Mouse (Mus musculus) CH12.LX (cell line): Measurements from ENCODE around the gene 1300017J02Rik. TPM values are rescaled to one million over a fixed set of nuclear protein-coding genes. Genes with fewer than 3 reads are reported as not detected.

Experiments used
- DNase-seq: peaks from one replicate; pipeline ENCODE4 v3.0.0-alpha.2; 2013; ENCODE audit errors: extremely low read depth
- H3K27ac ChIP-seq: 2 replicates; pipeline ENCODE4 v1.5.1; 2012; ENCODE audit warnings: low read depth, mild to moderate bottlenecking, control low read depth, moderate library complexity; ENCODE audit not compliant: insufficient read depth
- H3K27me3 ChIP-seq: replicated peaks from 2 replicates; pipeline ENCODE3; 2012; ENCODE audit warnings: inconsistent platforms
- H3K36me3 ChIP-seq, 2 experiments: replicated peaks in 1 of 2; 2 replicates each; pipeline versions ENCODE3 to v1.6.1; 2012; ENCODE audit warnings: inconsistent platforms in 1 of 2, low read length in 1 of 2, mild to moderate bottlenecking in 1 of 2, mixed read lengths in 1 of 2, moderate library complexity in 1 of 2; ENCODE audit not compliant: control insufficient read depth in 1 of 2, insufficient read depth in 1 of 2
- H3K4me1 ChIP-seq, 2 experiments: 2 replicates each; pipeline ENCODE4 v1.6.1; 2012; ENCODE audit warnings: inconsistent platforms in 1 of 2, moderate library complexity in 1 of 2; ENCODE audit not compliant: insufficient read depth in 2 of 2, control insufficient read depth in 1 of 2
- H3K4me2 ChIP-seq: 2 replicates; pipeline ENCODE4 v1.6.1; 2012; ENCODE audit warnings: low read depth, mild to moderate bottlenecking, control low read depth; ENCODE audit not compliant: poor library complexity, insufficient read depth, severe bottlenecking
- H3K4me3 ChIP-seq, 3 experiments: fragments of 150-350 bp in 1 of 3; sonication (generic) in 1 of 3; replicated peaks in 1 of 3; 2 replicates each; pipeline versions ENCODE3 to v1.5.1; 2011 to 2012; ENCODE audit warnings: low read depth in 2 of 3, low read length in 2 of 3, mild to moderate bottlenecking in 2 of 3, moderate library complexity in 2 of 3, control low read depth in 1 of 3, improper control_type of control experiment in 1 of 3, inconsistent platforms in 1 of 3, mixed read lengths in 1 of 3; ENCODE audit not compliant: poor library complexity in 1 of 3
- H3K79me2 ChIP-seq: replicated peaks from 2 replicates; pipeline ENCODE4 v1.6.1; 2012; ENCODE audit warnings: mild to moderate bottlenecking, moderate library complexity; ENCODE audit not compliant: control insufficient read depth, poor library complexity, insufficient read depth, severe bottlenecking; ENCODE audit errors: extremely low read depth
- H3K9ac ChIP-seq: 2 replicates; pipeline ENCODE4 v1.6.1; 2012; ENCODE audit warnings: low read depth, mild to moderate bottlenecking, control low read depth, moderate library complexity; ENCODE audit not compliant: insufficient read depth
- H3K9me3 ChIP-seq: replicated peaks from 2 replicates; pipeline ENCODE3; 2012; ENCODE audit warnings: low read length, inconsistent platforms, mixed read lengths
- BHLHE40 ChIP-seq: IDR thresholded peaks from 2 replicates; pipeline ENCODE4 v1.6.1; 2011; ENCODE audit warnings: mild to moderate bottlenecking, low read depth, low read length, improper control_type of control experiment
- CHD1 ChIP-seq: IDR thresholded peaks from 2 replicates; pipeline ENCODE4 v1.6.1; 2012; ENCODE audit warnings: low read depth, low read length, improper control_type of control experiment, inconsistent platforms
- CHD2 ChIP-seq: IDR thresholded peaks from 2 replicates; pipeline ENCODE4 v1.6.1; 2011; ENCODE audit warnings: low read length, improper control_type of control experiment
- CTCF ChIP-seq, 2 experiments: IDR thresholded peaks in 1 of 2; conservative IDR thresholded peaks in 1 of 2; 2 replicates each; pipeline ENCODE4 v1.5.1; 2011 to 2012; ENCODE audit warnings: low read depth in 2 of 2, low read length in 2 of 2, improper control_type of control experiment in 1 of 2, inconsistent platforms in 1 of 2, mild to moderate bottlenecking in 1 of 2, moderate library complexity in 1 of 2
- E2F4 ChIP-seq: IDR thresholded peaks from 2 replicates; pipeline ENCODE4 v1.6.1; 2011; ENCODE audit warnings: low read depth, low read length, improper control_type of control experiment; ENCODE audit not compliant: insufficient replicate concordance
- ELF1 ChIP-seq: IDR thresholded peaks from 2 replicates; pipeline ENCODE4 v1.6.1; 2014; ENCODE audit warnings: low read depth, mild to moderate bottlenecking, inconsistent platforms, low read length, improper control_type of control experiment
- JUN ChIP-seq: IDR thresholded peaks from 2 replicates; pipeline ENCODE4 v1.6.1; 2011; ENCODE audit warnings: low read depth, mild to moderate bottlenecking, low read length, improper control_type of control experiment, moderate library complexity; ENCODE audit not compliant: insufficient read depth
- JUND ChIP-seq: conservative IDR thresholded peaks from 2 replicates; pipeline ENCODE4 v1.6.1; 2011; ENCODE audit warnings: low read depth, low read length, improper control_type of control experiment
- MAFK ChIP-seq: IDR thresholded peaks from 2 replicates; pipeline ENCODE4 v1.6.1; 2011; ENCODE audit warnings: low read length, improper control_type of control experiment; ENCODE audit not compliant: insufficient replicate concordance
- MXI1 ChIP-seq: IDR thresholded peaks from 2 replicates; pipeline ENCODE4 v1.6.1; 2011; ENCODE audit warnings: mild to moderate bottlenecking, low read depth, low read length, improper control_type of control experiment
- NELFE ChIP-seq: IDR thresholded peaks from 2 replicates; pipeline ENCODE4 v1.6.1; 2011; ENCODE audit warnings: low read depth, low read length, improper control_type of control experiment
- NRF1 ChIP-seq: IDR thresholded peaks from 2 replicates; pipeline ENCODE4 v1.6.1; 2014; ENCODE audit warnings: low read depth, mild to moderate bottlenecking, inconsistent platforms, low read length, improper control_type of control experiment, moderate library complexity
- PAX5 ChIP-seq: IDR thresholded peaks from 2 replicates; pipeline ENCODE4 v1.6.1; 2012; ENCODE audit warnings: low read length, inconsistent platforms, mixed read lengths
- RAD21 ChIP-seq: IDR thresholded peaks from 2 replicates; pipeline ENCODE4 v1.6.1; 2011; ENCODE audit warnings: low read depth, mild to moderate bottlenecking, low read length, improper control_type of control experiment, moderate library complexity
- RCOR1 ChIP-seq: conservative IDR thresholded peaks from 2 replicates; pipeline ENCODE4 v1.6.1; 2012; ENCODE audit warnings: low read depth, mild to moderate bottlenecking, inconsistent platforms, low read length, improper control_type of control experiment
- SIN3A ChIP-seq: IDR thresholded peaks from 2 replicates; pipeline ENCODE4 v1.6.1; 2012; ENCODE audit warnings: low read length, improper control_type of control experiment, inconsistent platforms
- SMC3 ChIP-seq: IDR thresholded peaks from 2 replicates; pipeline ENCODE4 v1.6.1; 2011; ENCODE audit warnings: low read depth, low read length, improper control_type of control experiment
- UBTF ChIP-seq: IDR thresholded peaks from 2 replicates; pipeline ENCODE4 v1.6.1; 2012; ENCODE audit warnings: low read depth, mild to moderate bottlenecking, inconsistent platforms, low read length, improper control_type of control experiment, moderate library complexity
- USF2 ChIP-seq: conservative IDR thresholded peaks from 2 replicates; pipeline ENCODE4 v1.6.1; 2011; ENCODE audit warnings: low read depth, low read length, improper control_type of control experiment
- ZMIZ1 ChIP-seq: IDR thresholded peaks from 2 replicates; pipeline ENCODE4 v1.6.1; 2012; ENCODE audit warnings: low read depth, mild to moderate bottlenecking, inconsistent platforms, low read length, improper control_type of control experiment
- dilution Hi-C: fragments of 300-500 bp; cut with MboI; formaldehyde crosslinking; loops from 2 replicates; pipeline ENCODE4 v1.14.3; 2020; ENCODE audit warnings: low sequenced_read_pairs; ENCODE audit not compliant: extremely low pct_unique_long_range_greater_than_20kb, extremely low pct_ligation_motif_present
- in situ Hi-C: fragments of 300-500 bp; cut with MboI; formaldehyde crosslinking; loops from 3 replicates; pipeline ENCODE4 v1.14.3; 2019; ENCODE audit warnings: low sequenced_read_pairs, low pct_ligation_motif_present, low pct_unique_long_range_greater_than_20kb, mixed read lengths
- polyA plus RNA-seq: library from polyadenylated mRNA; unstranded; fragments of >175 nt; gene quantifications from 2 replicates; pipeline ENCODE4 v1.2.1, GENCODE M21; 2012; ENCODE audit warnings: low read depth; ENCODE audit not compliant: insufficient read length
- total RNA-seq, 2 experiments: library from RNA; depleted of rRNA; stranded (reverse); fragments of 300-350 nt in 1 of 2; fragments of >200 nt in 1 of 2; gene quantifications; 2 replicates each; pipeline ENCODE4 v1.2.3; 2012 to 2014

The 1300017J02Rik gene
- total and polyA plus RNA-seq, 3 experiments = 0.59 to 0.81 TPM; not detected in 1

DNA sequence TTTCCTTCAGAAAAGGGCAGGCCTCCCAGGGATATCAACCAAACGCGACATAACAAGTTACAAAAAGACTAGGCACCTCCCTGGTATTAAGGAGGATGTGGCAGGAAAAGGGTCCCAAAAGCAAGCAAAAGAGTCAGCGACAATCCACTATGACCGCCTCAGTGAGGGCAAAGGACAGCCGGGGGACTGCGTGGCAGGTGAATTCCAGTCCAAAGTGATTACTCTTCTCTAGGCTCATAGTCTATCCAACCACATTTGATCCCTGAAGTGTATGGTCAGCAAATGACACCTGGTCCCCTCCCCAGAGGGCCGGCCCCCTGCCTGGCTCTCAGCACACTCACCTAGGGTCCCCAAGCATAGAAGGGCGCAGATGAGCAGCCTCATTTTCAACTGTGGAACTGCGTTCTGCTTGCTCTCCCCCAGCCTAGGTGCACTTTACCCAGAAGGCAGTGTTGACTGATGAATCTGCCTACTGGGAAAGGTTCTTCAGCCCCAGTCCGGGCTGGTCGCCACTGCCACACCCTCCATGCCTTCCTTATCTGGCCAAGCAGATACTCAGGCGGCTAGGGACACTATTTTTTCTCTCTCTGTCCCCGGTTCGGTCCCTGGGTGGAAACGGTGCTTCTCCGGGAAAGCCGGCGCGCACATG is 16.9 kb downstream of the 1300017J02Rik start:
- Histone ChIP-seq H3K4me1 (peaks cover 7 to 10% of the 10 kb centered on the region in 2 experiments; a peak in 2 of 4 replicates), H3K4me2 (no peak overlapping the region), H3K27me3 (no peaks in the 10 kb centered on the region), H3K4me3 (no peak overlapping the region), H3K27ac (no peak overlapping the region), H3K79me2 (no peaks in the 10 kb centered on the region), H3K9me3 (no peaks in the 10 kb centered on the region), H3K9ac (no peak overlapping the region), H3K36me3 (no peaks in the 10 kb centered on the region)
- dilution Hi-C loops = no loop called here
- in situ Hi-C loops = no loop called here
- no peak for DNase-seq
- TF ChIP-seq JUN (no peak), RAD21 (no peak), UBTF (no peak), NELFE (no peak), RCOR1 (no peak), E2F4 (no peak), CHD2 (no peak), SMC3 (no peak)

DNA sequence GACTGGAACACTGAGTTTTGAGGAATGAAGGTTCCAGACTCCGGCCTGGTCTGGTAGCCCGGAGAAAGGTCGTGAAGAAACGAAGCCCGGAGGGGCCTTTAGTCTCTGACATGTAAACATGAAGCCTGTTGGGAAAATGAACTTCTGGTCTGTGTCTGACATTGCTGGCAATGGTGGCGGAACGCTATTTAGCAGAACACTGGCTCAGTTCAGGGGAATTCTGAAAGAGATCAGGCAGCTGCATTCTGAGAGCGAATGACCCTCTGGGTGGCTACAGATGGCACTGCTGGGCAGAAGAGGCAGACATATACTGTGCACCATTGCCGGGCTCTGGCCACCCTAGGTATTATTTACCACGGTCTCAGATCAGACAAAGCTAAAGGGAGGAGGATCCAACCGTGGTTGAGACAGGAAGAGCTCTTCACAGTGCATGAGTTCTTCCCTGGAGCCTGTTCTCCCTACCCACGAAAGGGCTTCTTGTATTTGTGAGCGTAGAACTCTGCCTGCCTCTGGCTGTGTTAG is 17.9 kb downstream of the 1300017J02Rik start:
- no peak for TF ChIP-seq MXI1
- no peak for TF ChIP-seq NRF1
- TF ChIP-seq BHLHE40 = no peak
- TF ChIP-seq ZMIZ1 = no peak
- TF ChIP-seq CHD1 = no peak
- TF ChIP-seq ELF1 = no peak
- no peak for TF ChIP-seq USF2
- TF ChIP-seq CHD2 = no peak
- no peak for TF ChIP-seq SIN3A
- no peak for TF ChIP-seq CTCF (conservative IDR thresholded peaks at IDR 0.05 in 1 of 2, IDR thresholded peaks at IDR 0.05 in 1 of 2; ENCODE audit: low read depth in 2 of 2, low read length in 2 of 2)
- no peak for TF ChIP-seq JUND
- no peak for TF ChIP-seq PAX5
- TF ChIP-seq MAFK = no peak
- in situ Hi-C loops = no loop called here

More for the DNA sequence above, 17.9 kb downstream of the 1300017J02Rik start:
- no peaks in the 10 kb centered on the region for H3K27me3 ChIP-seq
- no peak overlapping the region for H3K27ac ChIP-seq
- no peaks in the 10 kb centered on the region for H3K9me3 ChIP-seq
- no peak overlapping the region for H3K4me3 ChIP-seq
- H3K4me2 ChIP-seq = no peak overlapping the region
- peaks cover 7 to 10% of the 10 kb centered on the region in 2 experiments; a peak in 2 of 4 replicates for H3K4me1 ChIP-seq
- H3K79me2 ChIP-seq = no peaks in the 10 kb centered on the region
- no peak overlapping the region for H3K9ac ChIP-seq
- dilution Hi-C loops = no loop called here
- H3K36me3 ChIP-seq = no peaks in the 10 kb centered on the region
- no peak for DNase-seq
